Mouse (Mus musculus) myocyte (in vitro differentiated cells): ENCODE results near the gene Klhl7.

ENCODE experiments used
- CEBPB ChIP-seq: IDR thresholded peaks from 2 replicates; pipeline ENCODE4 v1.6.1; 2011; ENCODE audit warnings: mild to moderate bottlenecking, moderate library complexity; ENCODE audit not compliant: poor library complexity, insufficient read depth, severe bottlenecking
- E2F4 ChIP-seq: IDR thresholded peaks from one replicate; pipeline ENCODE4 v1.6.1; 2011; ENCODE audit warnings: mild to moderate bottlenecking, control low read depth, moderate library complexity; ENCODE audit not compliant: insufficient read depth
- MAX ChIP-seq: IDR thresholded peaks from one replicate; pipeline ENCODE4 v1.6.1; 2011; ENCODE audit warnings: low read depth, mild to moderate bottlenecking, control low read depth
- POLR2A ChIP-seq: IDR thresholded peaks from one replicate; pipeline ENCODE4 v1.6.1; 2011; ENCODE audit warnings: low read depth, mild to moderate bottlenecking, control low read depth, moderate library complexity; ENCODE audit not compliant: insufficient read length
- POLR2AphosphoS2 ChIP-seq: IDR thresholded peaks from one replicate; pipeline ENCODE4 v1.6.1; 2011; ENCODE audit warnings: low read depth, control low read depth; ENCODE audit not compliant: insufficient read length
- SRF ChIP-seq: IDR thresholded peaks from one replicate; pipeline ENCODE4 v1.6.1; 2011; ENCODE audit warnings: low read depth; ENCODE audit not compliant: control insufficient read depth, insufficient read length
- TCF12 ChIP-seq: IDR thresholded peaks from one replicate; pipeline ENCODE4 v1.6.1; 2011; ENCODE audit warnings: mild to moderate bottlenecking, control low read depth; ENCODE audit not compliant: poor library complexity, insufficient read depth, severe bottlenecking
- USF1 ChIP-seq: IDR thresholded peaks from one replicate; pipeline ENCODE4 v1.6.1; 2011; ENCODE audit warnings: low read depth, mild to moderate bottlenecking, control low read depth, moderate library complexity

DNA sequence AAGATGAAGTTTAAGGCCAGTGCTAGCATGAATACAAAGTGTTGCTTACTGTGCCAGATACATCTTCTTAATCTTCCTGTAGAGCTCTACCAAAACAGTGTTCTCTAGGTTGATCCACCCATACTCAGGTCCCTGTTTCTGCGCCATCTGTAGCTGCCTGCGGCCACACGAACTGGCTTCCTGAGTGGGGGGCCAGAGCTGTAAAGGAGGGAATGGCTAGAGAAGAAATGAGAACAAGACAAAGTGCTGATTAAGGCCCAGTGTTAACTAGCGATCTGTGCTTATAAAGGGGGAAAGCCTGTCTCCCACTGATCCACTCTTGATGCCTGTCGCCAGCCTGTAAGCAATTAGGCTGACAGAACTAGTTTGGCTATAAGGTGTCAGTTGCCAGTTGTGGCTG is 102.9 kb downstream of the Klhl7 start:
- TF ChIP-seq SRF (no peak), POLR2A (no peak), USF1 (no peak), E2F4 (no peak), TCF12 (no peak), POLR2AphosphoS2 (no peak), MAX (no peak), CEBPB (no peak)
